Mouse (Mus musculus) embryo, embryonic 10 days (tissue): ENCODE results near the gene Sbk3.

Experiments used
- DNase-seq: peaks from one replicate; pipeline ENCODE4 v3.0.0-alpha.2; 2015; ENCODE audit warnings: low spot score

The Sbk3 gene

DNA sequence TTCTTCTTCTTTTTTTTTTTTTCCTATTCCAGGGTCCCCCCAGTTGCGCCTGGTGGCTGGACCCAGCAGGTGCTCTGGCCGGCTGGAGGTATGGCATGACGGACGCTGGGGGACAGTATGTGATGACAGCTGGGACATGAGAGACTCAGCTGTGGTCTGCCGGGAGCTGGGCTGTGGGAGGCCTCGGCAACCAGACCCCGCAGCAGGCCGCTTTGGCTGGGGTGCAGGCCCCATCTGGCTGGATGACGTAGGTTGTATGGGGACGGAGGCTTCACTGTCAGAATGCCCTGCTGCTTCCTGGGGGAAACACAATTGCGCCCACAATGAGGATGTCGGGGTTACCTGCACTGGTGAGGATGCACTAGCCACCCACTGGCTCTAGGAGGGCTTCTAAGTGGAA, 37.9 kb downstream of the Sbk3 start:
- DNase-seq: no peak

DNA sequence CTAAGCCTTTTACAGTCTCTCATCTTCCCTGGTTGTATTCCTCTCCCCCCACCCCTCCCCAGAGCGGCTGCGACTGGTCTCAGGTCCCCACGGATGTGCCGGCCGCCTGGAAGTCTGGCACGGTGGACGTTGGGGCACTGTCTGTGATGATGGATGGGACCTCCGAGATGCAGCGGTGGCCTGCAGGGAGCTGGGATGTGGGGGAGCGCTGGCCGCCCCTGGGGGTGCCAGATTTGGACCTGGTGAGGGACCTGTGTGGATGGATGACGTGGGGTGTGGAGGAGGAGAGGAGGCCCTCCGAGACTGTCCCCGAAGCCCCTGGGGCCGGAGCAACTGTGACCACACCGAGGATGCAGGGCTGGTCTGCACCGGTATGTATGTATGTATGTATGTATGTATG, 42.6 kb downstream of the Sbk3 start:
- DNase-seq: no peak

- DNase-seq: no peak
Measured at GRCm38 (mm10) chr7:4927711-4928110, 43.3 kb downstream of the Sbk3 start.

DNA sequence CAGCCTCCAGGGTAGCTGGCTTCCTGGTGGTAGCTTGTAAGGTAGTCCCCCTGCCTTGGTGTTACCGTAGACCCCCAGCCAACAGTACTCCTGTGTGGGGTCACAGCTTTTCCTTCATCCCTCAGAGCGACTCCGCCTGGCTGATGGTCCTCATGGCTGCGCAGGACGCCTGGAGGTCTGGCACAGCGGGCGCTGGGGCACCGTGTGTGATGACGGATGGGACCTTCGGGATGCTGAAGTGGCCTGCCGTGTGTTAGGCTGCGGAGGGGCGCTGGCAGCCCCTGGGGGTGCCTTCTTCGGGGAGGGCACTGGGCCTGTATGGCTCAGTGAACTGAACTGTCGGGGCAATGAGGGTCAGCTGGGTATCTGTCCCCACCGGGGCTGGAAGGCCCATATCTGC, 44.1 kb downstream of the Sbk3 start:
- DNase-seq: no peak

GRCm38 (mm10) chr7:4925441-4926381, 45.3 kb downstream of the Sbk3 start, which contains the start of gene Ssc5d:
Ssc5d (plus strand) TSS chr7:4925785.
- peak; percentile 68 for DNase-seq

DNA sequence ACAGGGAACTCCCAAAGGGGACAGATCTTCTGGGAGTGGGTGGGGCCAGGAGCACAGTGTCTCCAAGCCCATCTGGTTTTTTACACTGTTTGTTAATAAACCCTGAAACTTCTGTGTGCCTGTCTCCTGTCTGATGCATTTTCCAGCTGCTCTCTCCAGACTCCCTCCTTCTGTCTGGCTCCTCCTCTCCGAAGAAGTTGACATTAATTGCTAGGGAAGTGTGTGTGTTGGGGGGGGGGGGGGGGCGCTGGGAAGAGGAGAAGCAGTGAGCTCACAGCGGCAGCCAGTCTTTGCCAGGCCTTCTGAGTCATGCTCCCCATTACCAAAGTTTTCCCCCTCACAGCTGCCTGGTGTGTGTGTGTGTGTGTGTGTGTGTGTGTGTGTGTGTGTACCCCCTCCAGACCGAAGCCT, 46.1 kb downstream of the Sbk3 start:
- DNase-seq: peak; percentile 68

DNA sequence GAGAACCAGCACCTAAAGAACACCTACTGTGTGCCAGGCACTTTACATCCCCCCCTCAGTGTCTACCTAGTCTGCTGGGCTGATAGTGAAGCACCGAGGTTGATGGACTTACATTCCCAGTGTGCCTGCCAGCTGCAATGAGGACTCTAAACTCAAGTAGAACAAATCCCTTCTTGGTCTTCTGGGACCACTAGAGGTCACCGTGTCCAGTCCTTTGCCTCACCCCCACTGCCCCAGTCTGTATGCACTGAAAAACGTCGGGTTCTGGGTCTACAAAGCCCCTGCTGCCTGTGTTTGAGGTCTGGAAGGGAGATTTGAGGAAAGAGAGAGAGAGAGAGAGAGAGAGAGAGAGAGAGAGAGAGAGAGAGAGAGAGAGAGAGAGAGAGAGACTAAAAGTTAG, 46.5 kb downstream of the Sbk3 start:
- DNase-seq: peak; percentile 46

GRCm38 (mm10) chr7:4923586-4924364, 47.2 kb downstream of the Sbk3 start:
- peak; percentile 58 for DNase-seq

DNA sequence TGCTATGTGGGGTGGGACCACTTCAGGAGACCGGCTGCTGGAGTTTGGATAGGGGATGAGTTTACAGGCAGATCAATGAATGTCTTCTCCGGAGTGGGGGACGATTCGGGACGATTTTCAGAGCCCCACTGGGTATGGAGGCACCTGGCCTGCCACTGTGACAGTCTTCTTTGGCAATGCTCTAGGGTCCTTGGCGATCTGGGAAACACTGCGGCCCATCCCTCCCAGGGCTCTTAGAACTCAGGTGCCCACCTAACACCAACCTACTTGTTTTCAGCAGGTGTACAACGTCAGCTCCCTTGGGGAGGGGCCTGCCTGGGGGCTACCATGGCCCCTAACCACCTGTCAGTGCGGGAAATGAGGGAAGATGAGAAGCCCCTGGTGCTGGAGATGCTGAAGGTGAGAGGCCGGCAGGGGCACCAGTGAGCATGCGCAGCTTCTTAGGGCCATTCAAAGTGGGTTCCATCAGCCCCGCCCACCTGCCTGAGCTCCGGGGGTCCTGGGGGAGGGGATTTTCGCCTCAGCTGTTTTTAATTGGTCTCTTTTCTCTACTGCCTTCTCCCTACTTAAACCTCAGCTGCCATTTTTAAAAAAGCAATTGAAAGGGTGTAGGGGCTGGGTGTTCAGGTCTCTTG, 47.9 kb downstream of the Sbk3 start:
- peak; percentile 89 for DNase-seq

DNA sequence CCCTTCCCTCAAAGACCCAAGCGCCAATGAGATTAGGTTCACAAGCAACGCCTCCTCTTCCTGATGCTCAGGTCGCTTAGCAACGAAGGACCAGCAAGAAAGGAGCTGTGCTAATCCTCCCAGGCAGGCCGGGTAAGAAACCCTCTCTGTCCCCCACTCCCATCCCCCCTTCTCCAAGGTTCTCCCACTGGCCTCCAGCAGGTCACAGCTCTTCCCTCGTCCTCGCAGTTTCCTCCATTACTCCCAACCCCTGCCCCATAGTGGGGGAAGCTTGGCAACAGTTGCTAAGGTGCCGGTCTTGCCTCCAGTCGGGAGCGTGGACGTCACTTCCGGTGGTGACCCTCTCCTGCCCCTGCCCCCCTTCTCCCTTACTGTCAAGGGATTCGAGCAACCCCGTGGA, 48.5 kb downstream of the Sbk3 start:
- peak; percentile 92 for DNase-seq

- no peak for DNase-seq
Measured at GRCm38 (mm10) chr7:4921824-4922482, 49.0 kb downstream of the Sbk3 start, which contains the start of gene Nat14. Nat14 (plus strand) TSS chr7:4922028.

DNA sequence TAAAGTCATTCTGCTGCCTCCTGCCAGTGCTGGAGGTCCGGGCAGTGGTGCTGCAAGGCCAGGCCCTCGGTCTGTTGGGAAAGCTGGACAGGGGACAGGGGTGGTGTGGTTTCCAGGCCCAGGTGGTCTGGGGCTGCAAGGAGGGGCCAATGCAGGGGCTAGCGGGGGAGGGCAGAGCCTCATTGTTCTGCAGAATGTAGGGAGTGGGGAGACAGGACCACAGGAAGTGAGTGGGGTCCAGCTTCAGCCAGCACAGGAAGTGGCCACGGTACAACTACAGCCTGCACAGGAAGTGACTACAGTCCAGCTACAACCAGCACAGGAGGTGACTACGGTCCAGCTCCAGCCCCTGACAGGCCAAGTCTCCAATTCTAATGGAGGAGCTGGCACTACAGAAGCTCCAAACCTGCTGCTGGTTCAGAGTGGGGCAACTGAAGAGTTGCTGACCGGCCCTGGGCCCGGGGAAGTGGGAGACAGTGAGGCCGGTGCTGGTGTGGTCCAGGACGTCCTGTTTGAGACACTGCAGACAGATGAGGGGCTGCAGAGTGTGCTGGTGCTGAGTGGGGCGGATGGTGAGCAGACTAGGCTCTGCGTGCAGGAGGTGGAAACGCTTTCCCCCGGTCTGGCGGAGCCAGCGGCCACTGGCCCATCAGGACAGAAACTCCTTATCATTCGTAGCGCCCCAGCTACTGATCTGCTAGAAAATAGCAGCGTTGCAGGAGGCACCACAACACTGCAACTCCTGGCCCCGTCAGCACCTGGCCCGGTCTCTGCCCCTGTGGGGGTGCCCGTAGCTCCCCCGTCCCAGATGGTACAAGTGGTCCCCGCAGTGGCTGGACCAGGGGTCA, 49.8 kb downstream of the Sbk3 start:
- no peak for DNase-seq

DNA sequence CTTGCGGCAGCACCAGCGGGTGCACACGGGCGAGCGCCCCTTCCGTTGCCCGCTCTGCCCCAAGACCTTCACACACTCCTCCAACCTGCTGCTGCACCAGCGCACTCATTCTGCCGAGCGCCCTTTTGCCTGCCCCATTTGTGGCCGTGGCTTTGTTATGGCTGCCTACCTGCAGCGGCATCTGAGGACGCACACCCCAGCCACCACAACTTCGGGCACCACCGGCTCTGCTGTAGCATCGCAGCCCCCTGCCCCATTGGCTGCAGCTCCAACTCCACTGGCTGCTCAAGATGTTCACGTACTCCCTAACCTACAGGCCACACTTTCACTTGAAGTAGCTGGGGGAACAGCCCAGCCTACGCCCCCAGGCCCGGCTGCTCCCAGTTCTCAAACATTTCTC, 50.5 kb downstream of the Sbk3 start:
- no peak for DNase-seq

GRCm38 (mm10) chr7:4919971-4920370, 51.0 kb downstream of the Sbk3 start:
- no peak for DNase-seq

DNA sequence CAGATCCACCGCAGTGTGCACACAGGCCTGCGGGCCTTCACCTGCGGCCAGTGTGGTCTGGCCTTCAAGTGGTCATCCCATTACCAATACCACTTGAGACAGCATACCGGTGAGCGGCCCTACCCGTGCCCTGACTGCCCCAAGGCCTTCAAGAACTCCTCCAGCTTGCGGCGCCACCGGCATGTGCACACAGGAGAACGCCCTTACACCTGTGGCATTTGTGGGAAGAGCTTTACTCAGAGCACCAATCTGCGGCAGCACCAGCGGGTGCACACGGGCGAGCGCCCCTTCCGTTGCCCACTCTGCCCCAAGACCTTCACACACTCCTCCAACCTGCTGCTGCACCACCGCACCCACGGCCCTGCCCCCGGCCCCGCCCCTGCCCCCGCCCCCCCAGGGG, 51.9 kb downstream of the Sbk3 start:
- no peak for DNase-seq

DNA sequence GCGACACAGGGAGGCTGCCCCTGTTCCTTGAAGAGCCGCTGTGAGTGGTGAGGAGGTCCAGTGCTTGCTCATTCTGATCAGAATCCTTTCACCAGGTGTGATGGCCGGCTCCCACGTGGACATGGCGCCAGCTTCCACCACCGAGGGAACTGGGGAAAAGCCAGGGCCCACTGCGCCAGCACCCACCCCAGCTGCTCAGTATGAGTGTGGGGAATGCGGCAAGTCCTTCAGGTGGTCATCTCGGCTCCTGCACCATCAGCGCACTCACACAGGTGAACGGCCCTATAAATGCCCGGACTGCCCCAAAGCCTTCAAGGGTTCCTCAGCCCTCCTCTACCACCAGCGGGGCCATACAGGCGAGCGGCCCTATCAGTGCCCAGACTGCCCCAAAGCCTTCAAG, 52.3 kb downstream of the Sbk3 start:
- DNase-seq: no peak

- DNase-seq: no peak
Measured at GRCm38 (mm10) chr7:4917494-4917893, 53.5 kb downstream of the Sbk3 start.

- peak; percentile 60 for DNase-seq
Measured at GRCm38 (mm10) chr7:4915669-4916416, 55.1 kb downstream of the Sbk3 start.
